Mouse (Mus musculus) limb, embryonic 11.5 days (tissue): ENCODE measurements at regions not wholly inside any gene's neighbourhood (a gene's known extent, or its start where the extent isn't known, plus 50 kb on each side); places are given as distances from the start of the nearest gene placed in this dataset.

Source experiments
- ATAC-seq: fragments of 200-750 bp; cut with Nextera tagmentation; 2 replicates; pipeline ENCODE4 v1.8.0; 2017; ENCODE audit warnings: low read depth; ENCODE audit not compliant: insufficient number of reproducible peaks, low FRiP score, low TSS enrichment
- DNase-seq: peaks from one replicate; pipeline ENCODE4 v3.0.0-alpha.2; 2015; ENCODE audit warnings: low spot score
- H3K27ac ChIP-seq: fragments of 300-500 bp; sonication (generic); replicated peaks from 2 replicates; pipeline ENCODE4 v1.5.1; 2014; ENCODE audit warnings: low read depth, mild to moderate bottlenecking, low read length
- H3K27me3 ChIP-seq: fragments of 300-500 bp; sonication (generic); 2 replicates; pipeline ENCODE4 v1.6.1; 2014; ENCODE audit warnings: mild to moderate bottlenecking, low read length, mixed read lengths; ENCODE audit not compliant: control insufficient read depth, insufficient read depth
- H3K36me3 ChIP-seq: fragments of 300-500 bp; sonication (generic); 2 replicates; pipeline ENCODE4 v1.6.1; 2014; ENCODE audit warnings: mild to moderate bottlenecking, low read length, moderate library complexity, mixed read lengths; ENCODE audit not compliant: control insufficient read depth, insufficient read depth
- H3K4me1 ChIP-seq: fragments of 300-500 bp; sonication (generic); 2 replicates; pipeline ENCODE4 v1.6.1; 2014; ENCODE audit warnings: low read length, mixed read lengths; ENCODE audit not compliant: control insufficient read depth, insufficient read depth
- H3K4me2 ChIP-seq: fragments of 300-500 bp; sonication (generic); 2 replicates; pipeline ENCODE4 v1.6.1; 2014; ENCODE audit warnings: low read depth, mild to moderate bottlenecking, moderate library complexity; ENCODE audit not compliant: severe bottlenecking
- H3K4me3 ChIP-seq: fragments of 300-500 bp; sonication (generic); 2 replicates; pipeline ENCODE4 v1.5.1; 2014; ENCODE audit warnings: low read depth, low read length
- H3K9ac ChIP-seq: fragments of 300-500 bp; sonication (generic); 2 replicates; pipeline ENCODE4 v1.6.1; 2014; ENCODE audit warnings: mild to moderate bottlenecking, low read length
- H3K9me3 ChIP-seq: fragments of 300-500 bp; sonication (generic); 2 replicates; pipeline ENCODE4 v1.6.1; 2016; ENCODE audit warnings: low read length; ENCODE audit not compliant: control insufficient read depth
- whole genome bisulfite sequencing: fragments of 180-500 bp; shearing (Covaris S2); extraction: QIAGEN DNeasy Blood & Tissue Kit; methylation state at CpG from one replicate; pipeline ENCODE4 v1.1.7; 2014; 5-methylcytosine and 5-hydroxymethylcytosine counted together

DNA sequence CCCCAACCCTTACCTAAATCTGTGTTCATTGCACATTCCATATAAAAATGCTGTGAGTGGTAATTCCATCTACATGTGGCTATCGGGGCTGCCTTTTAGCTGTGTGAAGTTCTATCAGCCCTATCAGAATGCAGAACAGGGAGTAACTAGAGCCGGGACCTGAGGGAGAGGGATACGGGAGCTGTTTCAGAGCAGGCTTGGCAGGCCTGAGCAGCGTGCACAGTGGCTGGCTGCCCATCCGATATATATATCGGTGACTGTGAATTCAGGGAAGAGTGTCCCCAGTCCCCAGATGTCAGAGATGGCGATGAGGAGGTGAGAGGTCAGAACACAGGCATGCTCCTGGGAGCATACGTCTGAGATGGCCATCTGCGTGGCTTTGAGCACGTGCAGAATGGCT lies 79.0 kb downstream of the Arl4c start:
- no peaks in the 10 kb centered on the region for H3K27me3 ChIP-seq
- H3K27ac ChIP-seq = no peak overlapping the region
- no peak overlapping the region for H3K4me2 ChIP-seq
- H3K4me1 ChIP-seq = no peaks in the 10 kb centered on the region
- no peaks in the 10 kb centered on the region for H3K36me3 ChIP-seq
- no peak overlapping the region for H3K4me3 ChIP-seq
- ATAC-seq (no peak), DNase-seq (no peak)
- H3K9ac ChIP-seq = no peak overlapping the region
- 76% methylated on average over 10 of the region's 10 CpGs for WGBS
- no peaks in the 10 kb centered on the region for H3K9me3 ChIP-seq

GRCm38 (mm10) chr1:88622356-88622755 lies 79.7 kb downstream of the Arl4c start:
- H3K36me3 ChIP-seq = no peaks in the 10 kb centered on the region
- H3K9ac ChIP-seq = no peak overlapping the region
- H3K27me3 ChIP-seq = no peaks in the 10 kb centered on the region
- no peaks in the 10 kb centered on the region for H3K9me3 ChIP-seq
- DNase-seq (no peak), ATAC-seq (no peak)
- H3K4me3 ChIP-seq = no peak overlapping the region
- no peak overlapping the region for H3K4me2 ChIP-seq
- 91% methylated on average over 6 of the region's 6 CpGs for WGBS
- H3K4me1 ChIP-seq = no peaks in the 10 kb centered on the region
- no peak overlapping the region for H3K27ac ChIP-seq

- H3K27ac ChIP-seq = no peak overlapping the region
- H3K4me1 ChIP-seq = no peaks in the 10 kb centered on the region
- no peaks in the 10 kb centered on the region for H3K27me3 ChIP-seq
- no peaks in the 10 kb centered on the region for H3K9me3 ChIP-seq
- DNase-seq (no peak), ATAC-seq (no peak)
- no peak overlapping the region for H3K9ac ChIP-seq
- no peak overlapping the region for H3K4me3 ChIP-seq
- H3K36me3 ChIP-seq = no peaks in the 10 kb centered on the region
- 60% methylated on average over 2 of the region's 2 CpGs for WGBS
- H3K4me2 ChIP-seq = no peak overlapping the region
These were observed 80.8 kb downstream of the Arl4c start for GRCm38 (mm10) chr1:88621214-88621613.

DNA sequence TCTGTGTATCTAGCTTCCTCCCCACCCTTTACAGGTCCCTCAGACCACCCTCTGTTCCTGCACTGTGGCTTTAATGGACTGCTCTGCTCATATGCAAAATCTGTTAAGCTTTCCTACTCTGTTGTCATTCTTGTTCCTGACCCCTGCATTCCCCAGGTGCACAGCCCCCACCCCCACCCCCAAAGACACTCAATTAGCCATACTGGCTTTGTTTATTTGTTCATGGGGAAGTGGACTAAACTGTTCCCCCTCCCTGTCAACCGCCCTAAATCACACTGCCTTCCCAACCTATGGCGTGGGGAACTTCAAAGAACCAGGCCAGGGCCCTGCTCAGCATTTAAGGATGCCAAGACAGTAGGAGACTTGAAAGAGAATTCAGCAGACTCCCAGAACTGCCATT lies 89.0 kb downstream of the Arl4c start:
- ATAC-seq (no peak), DNase-seq (peak; percentile 27)
- no peaks in the 10 kb centered on the region for H3K36me3 ChIP-seq
- H3K4me2 ChIP-seq = no peak overlapping the region
- H3K27me3 ChIP-seq = no peaks in the 10 kb centered on the region
- no peak overlapping the region for H3K4me3 ChIP-seq
- no peak overlapping the region for H3K27ac ChIP-seq
- no peak overlapping the region for H3K9ac ChIP-seq
- WGBS = 7% methylated on average over 2 of the region's 2 CpGs
- H3K9me3 ChIP-seq = no peaks in the 10 kb centered on the region
- H3K4me1 ChIP-seq = peaks cover 6% of the 10 kb centered on the region; the same call in 1 of the 2 replicates

GRCm38 (mm10) chr1:88611241-88611640 lies 90.8 kb downstream of the Arl4c start:
- Histone ChIP-seq H3K27me3 (no peaks in the 10 kb centered on the region), H3K9ac (no peak overlapping the region), H3K4me2 (no peak overlapping the region), H3K4me1 (peaks cover 6% of the 10 kb centered on the region; the same call in 1 of the 2 replicates), H3K36me3 (no peaks in the 10 kb centered on the region), H3K9me3 (no peaks in the 10 kb centered on the region), H3K27ac (no peak overlapping the region), H3K4me3 (no peak overlapping the region)
- 72% methylated on average over 5 of the region's 5 CpGs for WGBS
- no peak for DNase-seq
- no peak for ATAC-seq

- WGBS = 90% methylated on average over 9 of the region's 9 CpGs
- ATAC-seq (no peak), DNase-seq (no peak)
- Histone ChIP-seq H3K4me2 (no peak overlapping the region), H3K9ac (no peak overlapping the region), H3K4me3 (no peak overlapping the region), H3K27ac (no peak overlapping the region), H3K4me1 (peaks cover 6% of the 10 kb centered on the region; the same call in 1 of the 2 replicates), H3K36me3 (no peaks in the 10 kb centered on the region), H3K27me3 (no peaks in the 10 kb centered on the region), H3K9me3 (no peaks in the 10 kb centered on the region)
These were observed 91.2 kb downstream of the Arl4c start for GRCm38 (mm10) chr1:88610810-88611209.

DNA sequence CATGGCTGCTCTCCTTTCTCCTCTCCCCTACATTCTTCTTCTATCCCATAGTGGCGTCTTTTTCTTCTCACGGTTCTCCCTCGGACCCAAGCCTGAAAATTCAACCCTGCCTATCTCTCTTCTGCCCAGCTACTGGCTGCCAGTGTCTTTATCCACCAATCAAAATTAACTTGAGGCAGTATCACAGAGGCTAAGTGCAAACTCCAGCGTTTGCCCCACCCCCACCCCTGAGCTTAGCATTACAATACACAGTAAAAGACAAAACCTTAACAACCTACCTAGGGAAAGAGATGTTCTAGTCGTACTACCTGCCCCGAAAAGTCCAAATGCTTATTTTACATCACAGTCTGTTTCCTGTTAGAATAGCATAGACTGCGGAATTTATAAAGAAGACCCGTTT lies 93.2 kb downstream of the Arl4c start:
- Histone ChIP-seq H3K4me1 (peaks cover 6% of the 10 kb centered on the region; the same call in 1 of the 2 replicates), H3K27me3 (no peaks in the 10 kb centered on the region), H3K36me3 (no peaks in the 10 kb centered on the region), H3K4me2 (no peak overlapping the region), H3K9ac (no peak overlapping the region), H3K4me3 (no peak overlapping the region), H3K27ac (no peak overlapping the region), H3K9me3 (no peaks in the 10 kb centered on the region)
- ATAC-seq (no peak), DNase-seq (no peak)
- 39% methylated on average over 8 of the region's 8 CpGs for WGBS

GRCm38 (mm10) chr1:88608236-88608635 lies 93.8 kb downstream of the Arl4c start:
- peaks cover 6% of the 10 kb centered on the region; the same call in 1 of the 2 replicates for H3K4me1 ChIP-seq
- H3K36me3 ChIP-seq = no peaks in the 10 kb centered on the region
- H3K9ac ChIP-seq = no peak overlapping the region
- no peak overlapping the region for H3K27ac ChIP-seq
- H3K27me3 ChIP-seq = no peaks in the 10 kb centered on the region
- ATAC-seq = no peak
- WGBS = 32% methylated on average over 8 of the region's 8 CpGs
- DNase-seq = peak; percentile 25
- H3K4me2 ChIP-seq = no peak overlapping the region
- no peak overlapping the region for H3K4me3 ChIP-seq
- no peaks in the 10 kb centered on the region for H3K9me3 ChIP-seq

- no peak overlapping the region for H3K27ac ChIP-seq
- DNase-seq (peak; percentile 62), ATAC-seq (peak; percentile 70; the same call in 1 of the 2 replicates)
- no peak overlapping the region for H3K9ac ChIP-seq
- no peak overlapping the region for H3K4me2 ChIP-seq
- H3K9me3 ChIP-seq = no peaks in the 10 kb centered on the region
- no peaks in the 10 kb centered on the region for H3K4me1 ChIP-seq
- no peaks in the 10 kb centered on the region for H3K27me3 ChIP-seq
- H3K36me3 ChIP-seq = no peaks in the 10 kb centered on the region
- no peak overlapping the region for H3K4me3 ChIP-seq
- 42% methylated on average over 14 of the region's 14 CpGs for whole genome bisulfite sequencing
These were observed 95.8 kb upstream of the Glrp1 start for GRCm38 (mm10) chr1:88605616-88606190.
